Mouse (Mus musculus) spleen, adult 2 months (tissue): ENCODE data around the gene Gng2. TPM values are rescaled to one million over a fixed set of nuclear protein-coding genes. Genes with fewer than 3 reads are reported as not detected.

Experiments
- DNase-seq, 2 experiments: peaks; one replicate each; pipeline versions ENCODE4 v3.0.0 to v3.0.0-alpha.2; 2012 to 2021; ENCODE audit warnings: low spot score in 2 of 2, low read depth in 1 of 2
- H3K27ac ChIP-seq: fragments of 200-500 bp; 2 replicates; pipeline ENCODE4 v1.5.1; 2012; ENCODE audit warnings: low read length, inconsistent platforms; ENCODE audit not compliant: insufficient read depth
- H3K27me3 ChIP-seq: fragments of 200-500 bp; 2 replicates; pipeline ENCODE4 v1.6.1; 2012; ENCODE audit warnings: mild to moderate bottlenecking, moderate library complexity, low read length, inconsistent platforms; ENCODE audit not compliant: control insufficient read depth, insufficient read depth
- H3K36me3 ChIP-seq: fragments of 200-500 bp; 2 replicates; pipeline ENCODE4 v1.6.1; 2012; ENCODE audit warnings: mild to moderate bottlenecking, low read length, inconsistent platforms; ENCODE audit not compliant: control insufficient read depth, insufficient read depth
- H3K4me1 ChIP-seq: fragments of 200-500 bp; 2 replicates; pipeline ENCODE4 v1.6.1; 2011; ENCODE audit warnings: inconsistent platforms; ENCODE audit not compliant: control insufficient read depth, insufficient read depth, insufficient read length
- H3K4me3 ChIP-seq: fragments of 200-500 bp; 2 replicates; pipeline ENCODE4 v1.5.1; 2011; ENCODE audit warnings: mild to moderate bottlenecking, inconsistent platforms; ENCODE audit not compliant: insufficient read depth, insufficient read length; ENCODE audit errors: extremely low read depth
- CTCF ChIP-seq: fragments of 200-500 bp; IDR thresholded peaks from 2 replicates; pipeline ENCODE4 v1.5.1; 2011; ENCODE audit warnings: mild to moderate bottlenecking, inconsistent platforms; ENCODE audit not compliant: insufficient read depth, insufficient read length, insufficient replicate concordance; ENCODE audit errors: extremely low read depth
- POLR2A ChIP-seq: fragments of 200-500 bp; IDR thresholded peaks from 2 replicates; pipeline ENCODE4 v1.6.1; 2011; ENCODE audit warnings: low read depth, low read length, inconsistent platforms
- WGBS: fragments of 180-500 bp; shearing (Covaris S2); methylation state at CpG from one replicate; pipeline ENCODE4 v1.1.7; 2018; 5-methylcytosine and 5-hydroxymethylcytosine counted together
- polyA plus RNA-seq: library from polyadenylated mRNA; depleted of rRNA; stranded (reverse); fragments of >200 nt; gene quantifications from 2 replicates; pipeline ENCODE4 v1.2.3, GENCODE M21; 2012

Gng2 gene
- polyA plus RNA-seq, 1 experiment: 25.1 TPM

DNA sequence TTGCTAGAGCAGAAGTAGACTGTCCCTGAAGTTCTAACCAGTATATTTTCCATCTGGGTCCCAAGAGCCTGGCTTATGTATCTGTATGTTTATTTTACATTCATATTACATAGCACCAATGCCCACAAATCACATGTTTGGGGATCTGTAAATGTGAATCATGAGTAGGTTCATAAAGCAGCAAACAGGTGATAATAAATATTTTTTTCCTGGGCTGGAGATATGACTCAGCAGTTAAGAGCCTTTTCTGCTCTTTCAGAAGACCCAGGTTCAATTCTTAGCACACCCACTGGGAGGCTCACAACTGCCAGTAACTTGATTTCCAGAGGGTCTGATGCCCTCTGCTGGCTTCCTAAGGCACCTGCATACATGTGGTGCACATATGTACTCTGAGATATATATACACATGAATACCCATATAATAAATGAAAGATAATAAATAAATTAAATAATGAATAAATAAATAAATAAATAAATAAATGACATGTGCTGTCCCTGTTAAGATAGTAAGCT is 27.4 kb upstream of the Gng2 start:
- TF ChIP-seq POLR2A (no peak), CTCF (no peak)
- no peak overlapping the region for H3K27ac ChIP-seq
- no peaks in the 10 kb centered on the region for H3K27me3 ChIP-seq
- DNase-seq: no peak
- H3K4me3 ChIP-seq: no peak overlapping the region
- no peaks in the 10 kb centered on the region for H3K36me3 ChIP-seq
- H3K4me1 ChIP-seq: no peaks in the 10 kb centered on the region

GRCm38 (mm10) chr14:19996853-19997252 is 19.4 kb upstream of the Gng2 start:
- TF ChIP-seq CTCF (no peak), POLR2A (no peak)
- Histone ChIP-seq H3K27ac (no peak overlapping the region), H3K27me3 (no peaks in the 10 kb centered on the region), H3K4me3 (no peak overlapping the region), H3K4me1 (peaks cover 7% of the 10 kb centered on the region; the same call in 1 of the 2 replicates), H3K36me3 (no peaks in the 10 kb centered on the region)
- no peak for DNase-seq
- 89% methylated on average over 5 of the region's 5 CpGs for WGBS

DNA sequence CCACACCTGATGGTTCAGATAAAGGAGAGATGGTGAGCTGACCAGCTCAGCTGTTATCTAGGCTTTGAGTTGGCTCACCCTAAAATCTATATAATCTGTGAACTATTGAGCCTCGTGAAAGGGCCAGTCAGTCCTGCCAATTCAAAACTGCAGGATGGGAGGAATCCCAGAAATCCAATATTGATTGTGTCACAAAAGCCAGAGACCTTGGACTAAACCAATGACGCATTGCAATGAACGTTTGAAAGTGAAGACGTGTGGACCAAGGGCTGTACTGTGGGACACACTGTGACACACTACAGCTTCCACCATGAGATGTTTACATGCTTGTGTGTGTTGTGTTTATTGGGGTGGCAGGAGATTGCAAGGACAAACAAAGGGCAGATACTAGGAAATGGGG is 18.5 kb upstream of the Gng2 start:
- 90% methylated on average over 4 of the region's 4 CpGs for WGBS
- no peaks in the 10 kb centered on the region for H3K36me3 ChIP-seq
- H3K27ac ChIP-seq: no peak overlapping the region
- no peaks in the 10 kb centered on the region for H3K27me3 ChIP-seq
- no peak overlapping the region for H3K4me3 ChIP-seq
- TF ChIP-seq CTCF (no peak), POLR2A (no peak)
- H3K4me1 ChIP-seq: peaks cover 7% of the 10 kb centered on the region; the same call in 1 of the 2 replicates
- no peak for DNase-seq

DNA sequence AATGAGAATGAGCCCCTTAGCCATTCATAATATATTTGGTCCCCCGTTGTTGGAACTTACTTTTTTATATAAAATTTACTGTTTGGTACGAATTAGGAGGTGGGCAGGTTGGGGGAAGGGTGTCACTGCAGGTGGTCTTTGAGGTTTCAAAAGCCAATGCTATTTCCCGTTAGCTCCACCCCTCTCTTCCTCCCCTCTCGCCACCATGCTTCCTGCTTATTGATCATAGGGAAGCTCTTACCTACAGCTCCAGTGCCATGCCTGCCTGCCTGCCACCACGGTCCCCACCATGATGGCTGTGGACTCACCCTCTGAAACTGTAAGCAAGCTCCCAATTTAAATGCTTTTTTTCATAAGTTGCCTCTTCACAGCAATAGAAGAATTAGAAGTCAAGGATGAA is 16.6 kb upstream of the Gng2 start:
- H3K4me3 ChIP-seq: no peak overlapping the region
- peaks cover 7% of the 10 kb centered on the region; the same call in 1 of the 2 replicates for H3K4me1 ChIP-seq
- no peak for DNase-seq
- WGBS: 26% methylated on average over 5 of the region's 5 CpGs
- no peaks in the 10 kb centered on the region for H3K27me3 ChIP-seq
- TF ChIP-seq POLR2A (no peak), CTCF (no peak)
- H3K36me3 ChIP-seq: no peaks in the 10 kb centered on the region
- H3K27ac ChIP-seq: no peak overlapping the region

DNA sequence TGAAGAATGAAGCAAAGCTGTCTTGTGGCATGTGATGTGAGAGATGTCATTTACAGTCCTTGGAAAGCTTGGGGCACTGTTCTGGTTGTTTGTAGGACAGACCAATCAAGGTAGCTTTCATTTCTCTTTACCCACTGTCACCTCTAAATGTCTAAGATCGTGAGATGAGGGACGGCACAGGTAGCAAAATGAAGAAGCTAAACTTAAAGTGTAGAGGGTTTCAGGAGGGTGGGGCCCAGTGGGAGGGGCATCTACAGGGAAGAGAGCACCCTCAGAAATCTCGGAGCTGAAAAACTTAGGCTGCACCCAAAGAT is 16.1 kb upstream of the Gng2 start:
- Histone ChIP-seq H3K36me3 (no peaks in the 10 kb centered on the region), H3K4me3 (no peak overlapping the region; the same call in 1 of the 2 replicates), H3K27ac (no peak overlapping the region), H3K27me3 (no peaks in the 10 kb centered on the region), H3K4me1 (peaks cover 7% of the 10 kb centered on the region; the same call in 1 of the 2 replicates)
- TF ChIP-seq POLR2A (no peak), CTCF (no peak)
- 26% methylated on average over 3 of the region's 3 CpGs for WGBS
- no peak for DNase-seq

GRCm38 (mm10) chr14:19992873-19993569 is 15.6 kb upstream of the Gng2 start:
- no peak for DNase-seq
- WGBS: 55% methylated on average over 8 of the region's 8 CpGs
- no peaks in the 10 kb centered on the region for H3K27me3 ChIP-seq
- no peaks in the 10 kb centered on the region for H3K36me3 ChIP-seq
- TF ChIP-seq CTCF: no peak
- no peak for TF ChIP-seq POLR2A
- H3K4me1 ChIP-seq: peaks cover 7% of the 10 kb centered on the region; the same call in 1 of the 2 replicates
- H3K27ac ChIP-seq: no peak overlapping the region
- no peak overlapping the region for H3K4me3 ChIP-seq

GRCm38 (mm10) chr14:19991861-19992260 is 14.4 kb upstream of the Gng2 start:
- TF ChIP-seq CTCF: no peak
- no peak for TF ChIP-seq POLR2A
- H3K4me1 ChIP-seq: peaks cover 11% of the 10 kb centered on the region; the same call in 1 of the 2 replicates
- no peak overlapping the region for H3K27ac ChIP-seq
- no peaks in the 10 kb centered on the region for H3K27me3 ChIP-seq
- H3K4me3 ChIP-seq: no peak overlapping the region
- DNase-seq: no peak
- 75% methylated on average over 3 of the region's 3 CpGs for WGBS
- H3K36me3 ChIP-seq: no peaks in the 10 kb centered on the region
